ENCODE assay signal across 8 mouse cellular contexts in genomic region chr6:23491804-23492203, GRCm38 (mm10).
A peak's percentile ranks its signal among the peaks of the same experiment; 100 is the strongest.
DNase-seq lines count a peak whose midpoint lies in the region; ATAC-seq and TF ChIP-seq lines count a peak whose summit lies in the region.

No protein-coding gene starts in this region.

- no peak overlapping the region for H3K4me2 ChIP-seq in liver, embryonic 12.5 days
- H3K4me2 ChIP-seq in hindbrain, embryonic 12.5 days (replicated peaks) = no peak overlapping the region
- H3K4me2 ChIP-seq in lung, embryonic 16.5 days (ENCODE audit: low read depth, low read length) = no peak overlapping the region
- no peak overlapping the region for H3K4me2 ChIP-seq in liver, embryonic 11.5 days

- H3K27ac ChIP-seq in liver, adult 2 months (replicated peaks; ENCODE audit: insufficient read depth, low read depth, low read length) = no peak overlapping the region
- no peak overlapping the region for H3K27ac ChIP-seq in liver, embryonic 12.5 days
- H3K27ac ChIP-seq in hindbrain, embryonic 12.5 days = no peak overlapping the region
- no peak overlapping the region for H3K27ac ChIP-seq in lung, embryonic 16.5 days (ENCODE audit: low read length)
- H3K27ac ChIP-seq in liver, embryonic 11.5 days (ENCODE audit: low read depth, low read length) = no peak overlapping the region

- no peaks in the 10 kb centered on the region for H3K9me3 ChIP-seq in liver, embryonic 12.5 days (replicated peaks)
- no peaks in the 10 kb centered on the region for H3K9me3 ChIP-seq in hindbrain, embryonic 12.5 days (replicated peaks)
- no peaks in the 10 kb centered on the region for H3K9me3 ChIP-seq in lung, embryonic 16.5 days (ENCODE audit: control insufficient read depth, low read length)
- no peaks in the 10 kb centered on the region for H3K9me3 ChIP-seq in liver, embryonic 11.5 days (ENCODE audit: control insufficient read depth, low read length)

- H3K4me3 ChIP-seq in liver, adult 2 months (ENCODE audit: insufficient read depth, low read depth, low read length) = no peak overlapping the region
- no peak overlapping the region for H3K4me3 ChIP-seq in liver, embryonic 12.5 days
- H3K4me3 ChIP-seq in hindbrain, embryonic 12.5 days = no peak overlapping the region
- no peak overlapping the region for H3K4me3 ChIP-seq in lung, embryonic 16.5 days (ENCODE audit: low read length)
- no peak overlapping the region for H3K4me3 ChIP-seq in liver, embryonic 11.5 days (ENCODE audit: low read depth, low read length)

- DNase-seq in liver, adult 2 months (ENCODE audit: extremely low read depth, low read depth, low spot score) = peak; percentile 16
- peak; percentile 59 for DNase-seq in cerebellum, adult 8-10 months
- DNase-seq in c-Kit-positive CD71-positive TER-119-positive erythroid progenitor cells, embryonic 14.5 days (ENCODE audit: low spot score) = no peak
- DNase-seq in spleen, postnatal 4 days (ENCODE audit: low spot score in 2 of 2) = no peak
- DNase-seq in liver, embryonic 11.5 days (ENCODE audit: low spot score) = no peak

- H3K79me2 ChIP-seq in liver, adult 2 months (ENCODE audit: control insufficient read depth, insufficient read depth, low read length) = no peaks in the 10 kb centered on the region

- no peak overlapping the region for H3K9ac ChIP-seq in liver, adult 2 months (ENCODE audit: low read depth, low read length)
- H3K9ac ChIP-seq in liver, embryonic 12.5 days = no peak overlapping the region
- no peak overlapping the region for H3K9ac ChIP-seq in hindbrain, embryonic 12.5 days
- no peak overlapping the region for H3K9ac ChIP-seq in lung, embryonic 16.5 days (ENCODE audit: low read length)
- H3K9ac ChIP-seq in liver, embryonic 11.5 days (ENCODE audit: low read depth, low read length) = no peak overlapping the region

- TF ChIP-seq POLR2A in liver, adult 2 months (IDR thresholded peaks at IDR 0.05; ENCODE audit: extremely low read depth, insufficient read depth, low read length) = no peak

- peak; percentile 51 for TF ChIP-seq CTCF in liver, adult 2 months (IDR thresholded peaks at IDR 0.05; ENCODE audit: low read depth, low read length)

- WGBS in liver, adult 2 months = 47% methylated on average over 7 of the region's 7 CpGs
- WGBS in liver, embryonic 12.5 days (ENCODE audit: insufficient replicate concordance) = 48% methylated on average over 7 of the region's 7 CpGs
- 50% methylated on average over 7 of the region's 7 CpGs for WGBS in hindbrain, embryonic 12.5 days
- 22% methylated on average over 7 of the region's 7 CpGs for WGBS in lung, embryonic 16.5 days
- 54% methylated on average over 7 of the region's 7 CpGs for WGBS in liver, embryonic 11.5 days

- no peak for ATAC-seq in liver, embryonic 12.5 days
- ATAC-seq in hindbrain, embryonic 12.5 days (ENCODE audit: low FRiP score) = peak; percentile 77
- ATAC-seq in lung, embryonic 16.5 days (ENCODE audit: low read depth) = peak; percentile 85
- ATAC-seq in liver, embryonic 11.5 days (replicated peaks; ENCODE audit: low FRiP score) = no peak

- no peaks in the 10 kb centered on the region for H3K27me3 ChIP-seq in liver, adult 2 months (ENCODE audit: control insufficient read depth, insufficient read depth, low read length)
- H3K27me3 ChIP-seq in liver, embryonic 12.5 days (replicated peaks) = no peaks in the 10 kb centered on the region
- no peaks in the 10 kb centered on the region for H3K27me3 ChIP-seq in hindbrain, embryonic 12.5 days
- no peaks in the 10 kb centered on the region for H3K27me3 ChIP-seq in lung, embryonic 16.5 days (ENCODE audit: control insufficient read depth, insufficient read depth, low read depth, low read length)
- no peaks in the 10 kb centered on the region for H3K27me3 ChIP-seq in liver, embryonic 11.5 days (replicated peaks; ENCODE audit: control insufficient read depth, insufficient read depth, low read length)

- no peaks in the 10 kb centered on the region for H3K4me1 ChIP-seq in liver, adult 2 months (ENCODE audit: control insufficient read depth, insufficient read depth, low read length)
- no peaks in the 10 kb centered on the region for H3K4me1 ChIP-seq in liver, embryonic 12.5 days
- H3K4me1 ChIP-seq in hindbrain, embryonic 12.5 days = no peaks in the 10 kb centered on the region
- H3K4me1 ChIP-seq in lung, embryonic 16.5 days (replicated peaks; ENCODE audit: control insufficient read depth, insufficient read depth, low read length) = no peaks in the 10 kb centered on the region
- H3K4me1 ChIP-seq in liver, embryonic 11.5 days (replicated peaks; ENCODE audit: control insufficient read depth, insufficient read depth, low read length) = no peaks in the 10 kb centered on the region

- no peaks in the 10 kb centered on the region for H3K36me3 ChIP-seq in liver, adult 2 months (ENCODE audit: control insufficient read depth, insufficient read depth, low read length)
- H3K36me3 ChIP-seq in liver, embryonic 12.5 days = no peaks in the 10 kb centered on the region
- H3K36me3 ChIP-seq in hindbrain, embryonic 12.5 days = no peaks in the 10 kb centered on the region
- H3K36me3 ChIP-seq in lung, embryonic 16.5 days (ENCODE audit: control insufficient read depth, insufficient read depth, low read length) = no peaks in the 10 kb centered on the region
- no peaks in the 10 kb centered on the region for H3K36me3 ChIP-seq in liver, embryonic 11.5 days (ENCODE audit: control insufficient read depth, insufficient read depth, low read length)

Comparison
In these comparisons a context has a peak if more than half of its experiments do, and no peak if none do; other contexts are left out.
1. DNase-seq: peak in liver, adult 2 months (single experiment) and cerebellum, adult 8-10 months (single experiment); none in c-Kit-positive CD71-positive TER-119-positive erythroid progenitor cells, embryonic 14.5 days (single experiment), spleen, postnatal 4 days (0 of 2) and liver, embryonic 11.5 days (single experiment).
2. ATAC-seq: peak in hindbrain, embryonic 12.5 days (single experiment) and lung, embryonic 16.5 days (single experiment); none in liver, embryonic 12.5 days (single experiment) and liver, embryonic 11.5 days (single experiment).